Mouse (Mus musculus) embryo, embryonic 11.5 days (tissue): ENCODE data around the gene Cntn5.

ENCODE experiments used
- DNase-seq: peaks from one replicate; pipeline ENCODE4 v3.0.0-alpha.2; 2012; ENCODE audit warnings: low read depth, low spot score

Cntn5 gene

DNA sequence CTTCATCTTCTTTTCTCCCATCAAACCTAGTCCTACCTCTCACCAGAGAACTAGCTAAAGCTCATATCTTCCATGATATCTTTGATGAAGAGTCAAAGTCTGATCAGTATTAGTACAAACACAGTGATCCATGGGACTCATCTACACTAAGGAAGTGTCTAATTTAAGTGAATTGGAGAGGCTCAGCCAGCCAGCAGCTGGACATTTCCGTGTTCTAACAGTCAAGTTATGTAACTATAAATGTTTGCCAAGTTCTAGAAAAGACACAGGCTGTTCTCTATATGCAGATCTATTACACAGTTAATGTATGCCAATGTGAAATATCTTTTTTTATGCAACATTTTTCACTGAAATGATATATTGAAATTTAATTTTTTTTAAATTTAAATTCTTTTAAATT, 959.7 kb downstream of the Cntn5 start:
- DNase-seq: no peak

DNA sequence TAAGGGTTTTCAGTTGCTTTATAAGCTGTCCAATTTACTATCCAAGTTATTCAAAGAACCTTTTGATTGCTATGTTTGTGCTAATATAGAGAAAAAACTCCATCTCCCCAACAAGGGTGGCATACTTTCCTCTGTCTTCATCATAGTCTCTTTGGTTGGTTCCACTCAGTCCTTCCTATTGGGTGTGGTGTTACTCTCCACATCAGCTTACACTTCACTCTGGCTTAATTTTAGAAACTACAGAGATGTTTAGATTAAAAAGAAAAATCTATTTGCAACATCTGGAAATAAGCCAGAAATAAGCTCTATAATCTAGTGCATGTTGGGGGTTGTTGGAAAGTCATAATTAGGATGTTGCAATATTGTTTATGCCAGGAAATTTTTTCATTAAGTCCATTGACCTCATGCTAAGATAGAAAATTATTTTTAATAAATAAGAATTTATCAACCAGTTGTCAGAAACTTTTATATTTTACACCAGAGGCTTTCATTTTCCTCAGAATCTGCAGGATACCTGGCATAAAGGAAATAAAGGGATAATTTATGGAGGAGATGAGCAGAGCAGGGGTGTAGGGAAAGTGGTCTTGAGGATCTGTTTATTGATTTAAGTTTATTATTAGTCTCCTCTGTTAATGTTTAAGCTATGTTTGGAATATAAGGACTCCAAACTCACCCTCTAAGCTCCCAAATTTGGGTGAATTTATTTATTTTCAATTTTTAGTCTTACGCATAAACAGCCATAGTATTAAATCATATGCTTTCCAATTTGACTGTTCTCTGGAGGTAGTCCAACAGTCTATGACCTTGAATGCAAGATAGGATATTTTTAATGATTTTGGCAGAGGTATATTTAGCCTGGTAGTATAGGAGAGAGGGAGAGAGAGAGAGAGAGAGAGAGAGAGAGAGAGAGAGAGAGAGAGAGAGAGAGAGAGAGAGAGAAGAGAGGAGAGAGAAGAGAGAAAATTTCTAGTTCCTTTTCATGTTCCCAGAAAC, 966.8 kb downstream of the Cntn5 start:
- no peak for DNase-seq

DNA sequence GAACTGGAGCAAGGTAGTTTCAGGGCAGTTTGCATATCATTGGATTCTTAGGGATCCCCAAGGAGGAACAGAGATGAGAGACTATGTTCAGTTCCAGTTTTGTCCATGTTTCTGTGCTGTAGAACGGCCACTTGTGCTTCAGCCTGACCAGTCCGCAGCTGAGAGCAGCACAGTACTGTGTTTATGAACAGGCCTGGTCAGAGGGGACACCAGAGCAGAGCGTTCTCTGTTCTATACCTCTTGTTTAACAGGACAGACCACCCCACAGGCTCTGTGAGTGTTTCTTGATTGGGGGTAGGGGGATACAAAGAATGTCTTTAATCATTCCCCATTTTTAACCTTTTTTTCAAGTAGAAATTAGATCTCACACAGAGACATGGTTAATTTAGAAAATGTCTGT, 984.0 kb downstream of the Cntn5 start:
- DNase-seq: no peak

DNA sequence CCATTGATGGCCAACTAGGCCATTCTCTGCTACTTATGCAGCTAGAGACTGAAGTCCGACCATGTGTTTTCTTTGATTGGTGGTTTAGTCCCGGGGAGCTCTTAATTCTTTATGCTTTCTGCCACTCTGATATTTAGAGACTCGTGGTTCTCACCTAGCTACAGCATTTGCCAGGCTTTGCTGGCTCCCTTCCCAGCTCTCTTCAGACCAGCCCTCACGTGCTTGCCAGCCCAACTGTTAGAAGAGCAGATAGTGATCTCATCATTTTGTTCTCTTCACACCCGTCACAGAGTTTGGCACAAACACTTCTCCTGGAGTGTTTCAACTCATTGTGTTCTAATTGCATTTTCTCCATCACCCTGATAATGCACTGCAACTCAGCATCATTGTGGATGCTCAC, 1005.5 kb downstream of the Cntn5 start:
- no peak for DNase-seq

DNA sequence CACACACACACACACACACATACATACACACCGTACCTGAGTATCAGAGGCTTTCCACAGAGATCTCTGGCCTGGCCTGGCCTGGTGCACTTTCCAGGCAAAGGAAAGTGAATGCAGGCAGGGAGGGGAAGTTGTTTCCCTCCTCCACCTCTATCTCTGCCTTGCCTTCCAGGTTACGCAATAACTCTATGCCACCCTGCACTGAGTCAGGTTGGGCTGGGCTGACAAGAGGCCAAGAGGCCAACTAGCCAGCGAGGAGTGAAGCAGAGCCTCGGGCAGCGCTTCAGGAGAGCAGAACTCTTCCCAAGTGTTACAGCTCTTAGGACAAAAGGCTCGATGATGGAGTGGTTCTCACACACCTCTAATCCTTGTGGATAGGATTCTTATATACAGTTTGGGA, 1018.4 kb downstream of the Cntn5 start:
- no peak for DNase-seq

DNA sequence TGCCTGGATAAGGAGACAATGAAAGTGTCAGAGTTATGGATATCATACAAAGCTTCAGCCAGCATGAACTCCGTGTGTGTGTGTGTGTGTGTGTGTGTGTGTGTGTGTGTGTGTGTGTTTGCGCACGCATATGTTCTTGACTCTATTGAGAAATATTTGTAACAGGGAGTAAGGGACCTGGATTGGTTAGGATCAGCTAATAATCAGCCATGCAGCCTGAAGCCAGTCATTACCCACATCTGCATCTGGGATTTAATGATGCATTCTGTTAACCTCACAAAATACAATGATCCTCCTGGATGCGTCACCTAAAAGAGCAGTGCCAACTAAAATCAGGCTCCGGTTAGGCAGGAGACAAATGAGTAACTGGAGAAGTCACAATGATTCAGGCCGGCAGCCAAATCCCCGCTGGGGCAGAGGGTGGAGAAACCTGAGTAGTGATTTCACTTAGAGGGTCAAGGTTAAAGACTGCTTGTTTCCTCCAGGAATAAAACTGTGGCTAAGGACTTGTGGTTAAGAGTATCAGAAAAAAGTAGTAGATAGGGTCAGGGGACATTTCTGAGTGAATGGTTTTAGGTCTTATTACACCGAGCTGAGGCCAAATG, 1021.7 kb downstream of the Cntn5 start:
- DNase-seq: peak; percentile 9

DNA sequence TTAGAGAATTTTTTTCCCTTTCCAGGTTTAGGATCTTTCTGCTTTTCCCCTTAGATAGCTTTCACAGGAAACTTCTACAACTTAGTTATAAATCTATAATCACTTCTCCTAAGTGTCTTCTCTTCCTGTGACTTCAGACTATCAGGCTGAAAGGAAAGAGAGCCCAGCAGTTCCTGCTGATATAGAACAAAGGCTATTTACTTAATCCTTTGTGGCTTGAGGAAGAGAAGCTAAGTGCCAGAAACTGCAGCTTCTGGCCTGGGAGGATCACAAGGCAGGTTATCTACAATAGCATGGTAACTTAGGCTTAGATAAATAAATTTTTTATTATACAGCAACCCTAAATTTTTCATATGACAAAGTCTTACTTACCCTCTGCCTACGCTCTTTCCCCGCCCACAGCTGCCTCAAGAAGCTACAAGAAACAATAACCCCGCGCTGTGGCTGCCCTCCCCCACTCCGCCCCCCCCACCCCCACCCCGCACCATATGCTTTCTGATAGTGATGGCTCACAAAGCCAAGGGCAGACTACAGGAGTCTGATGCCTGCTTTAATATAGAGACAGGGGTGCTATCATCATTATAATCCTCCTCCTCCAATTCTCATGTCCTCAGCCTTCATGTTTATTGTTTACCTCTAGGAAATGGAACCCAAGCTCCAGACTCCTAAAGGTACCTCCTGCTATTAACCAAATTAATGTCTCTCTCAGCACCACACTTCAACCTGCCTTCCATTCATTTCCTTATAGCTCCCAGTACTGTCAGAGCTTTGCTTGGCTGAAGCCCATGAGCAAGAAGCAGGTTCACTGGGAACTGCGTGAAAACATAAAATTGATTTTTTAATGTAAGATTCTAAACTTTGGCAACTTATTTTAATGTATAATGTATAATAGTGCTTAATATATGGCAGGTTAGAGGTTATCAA, 1032.2 kb downstream of the Cntn5 start:
- DNase-seq: no peak

DNA sequence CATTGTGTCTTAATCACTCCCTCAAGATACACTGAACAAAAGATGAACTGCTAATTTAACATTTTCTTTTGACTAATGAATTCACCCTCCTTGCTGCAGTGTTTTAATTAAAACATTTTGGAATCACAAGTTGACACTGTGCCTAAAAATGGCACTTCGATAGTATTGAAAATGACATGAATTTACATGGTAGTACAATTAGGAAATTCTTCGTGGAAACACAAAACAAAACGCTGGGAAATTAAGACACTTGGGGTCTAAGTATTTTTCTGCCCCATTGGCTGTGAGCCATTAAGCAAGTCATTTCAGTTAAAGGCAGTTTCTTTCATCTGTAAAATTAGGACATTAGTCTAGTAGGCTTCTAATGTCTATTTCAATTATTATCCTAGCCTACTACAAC, 1043.9 kb downstream of the Cntn5 start:
- no peak for DNase-seq

DNA sequence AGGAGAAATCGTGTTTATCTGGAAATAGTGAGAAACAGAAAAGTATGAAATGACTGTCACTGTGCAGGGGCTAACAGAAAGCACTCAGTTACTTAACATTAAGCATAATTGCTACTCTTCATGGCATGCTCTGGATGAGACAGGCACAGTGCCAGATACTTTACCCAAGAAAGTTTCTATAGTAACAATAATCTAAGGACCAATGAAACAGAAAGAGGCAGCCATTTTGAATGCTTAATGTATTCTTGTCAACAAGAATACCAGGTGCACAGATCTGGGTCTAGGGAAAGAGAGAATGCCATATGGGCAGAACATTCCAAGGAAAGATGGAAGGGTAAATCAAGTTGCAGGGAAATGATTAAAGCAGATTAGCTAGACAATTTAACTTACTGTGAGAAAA, 1045.3 kb downstream of the Cntn5 start:
- no peak for DNase-seq

DNA sequence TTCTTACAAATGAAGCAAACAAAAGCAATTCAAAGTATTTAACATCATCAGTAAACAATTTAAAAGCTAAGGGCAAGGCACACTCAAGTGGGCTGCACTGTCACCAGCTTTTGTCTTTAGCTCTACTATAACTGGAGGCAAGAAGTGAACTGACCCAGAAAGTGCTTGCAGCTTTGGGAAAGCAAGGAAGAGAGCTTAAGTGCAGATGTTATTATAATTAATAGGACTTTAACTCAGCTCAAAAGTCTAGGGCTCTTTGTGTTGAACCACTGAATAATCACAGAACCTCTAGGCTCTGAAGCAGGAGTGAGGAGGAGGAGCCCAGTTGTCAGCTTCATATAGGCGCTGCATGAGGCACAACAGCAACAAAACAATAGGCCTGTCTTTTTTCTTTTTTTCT, 1049.8 kb downstream of the Cntn5 start:
- no peak for DNase-seq

DNA sequence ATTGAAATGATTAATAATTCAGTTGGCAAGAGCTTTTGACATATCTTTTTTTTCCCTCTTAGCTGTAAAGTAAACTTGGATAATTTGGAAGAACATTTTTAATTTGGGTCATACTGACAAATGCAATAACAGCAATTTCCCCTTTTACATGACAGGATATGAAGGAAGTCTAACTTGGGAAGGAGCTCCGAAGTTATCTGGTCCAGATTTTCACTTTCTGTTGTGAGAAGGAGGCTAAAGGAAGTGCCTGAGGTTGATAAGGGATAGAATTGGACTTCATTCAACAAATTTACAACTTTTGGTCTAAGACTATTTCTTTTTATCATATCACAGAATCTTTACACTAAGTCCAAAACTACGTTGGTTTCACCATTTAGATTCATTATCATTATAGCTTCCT, 1074.3 kb downstream of the Cntn5 start:
- no peak for DNase-seq

DNA sequence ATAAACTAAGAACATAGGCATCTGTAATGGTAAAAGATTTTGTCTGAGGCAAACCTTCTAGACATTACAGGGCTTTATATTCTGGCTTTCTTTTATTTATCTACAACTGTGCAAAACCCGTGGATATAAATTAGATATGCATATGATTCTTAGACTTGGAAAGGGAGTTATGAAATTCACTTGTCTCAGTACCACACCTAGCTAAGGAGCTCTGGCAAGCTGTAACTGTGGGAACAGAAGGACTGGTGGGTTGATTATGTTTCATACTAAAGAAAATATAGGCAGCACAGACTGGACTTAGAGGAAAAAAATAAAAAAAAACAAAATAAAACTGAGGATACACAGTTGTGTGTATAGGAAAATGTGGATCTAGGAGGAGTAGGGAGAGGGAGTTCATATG, 1084.6 kb downstream of the Cntn5 start:
- no peak for DNase-seq

DNA sequence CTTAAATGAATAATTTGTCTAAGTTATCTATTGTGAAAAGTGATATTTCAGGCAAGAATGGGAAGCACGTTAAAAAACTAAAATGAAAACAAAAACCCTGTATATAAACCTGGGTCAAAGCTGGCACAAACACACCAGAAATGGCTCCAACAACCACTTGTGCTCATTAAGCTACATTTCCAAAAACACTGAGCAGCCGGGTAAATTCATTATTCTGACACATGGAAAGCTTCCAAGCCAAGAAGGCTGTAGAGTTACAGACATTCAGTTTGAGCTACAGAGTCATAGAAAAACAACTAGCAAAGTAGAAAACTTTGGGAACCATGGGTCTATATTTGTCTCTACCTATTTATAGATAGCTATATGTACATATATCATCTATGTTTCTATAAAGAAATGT, 1087.1 kb downstream of the Cntn5 start:
- no peak for DNase-seq

DNA sequence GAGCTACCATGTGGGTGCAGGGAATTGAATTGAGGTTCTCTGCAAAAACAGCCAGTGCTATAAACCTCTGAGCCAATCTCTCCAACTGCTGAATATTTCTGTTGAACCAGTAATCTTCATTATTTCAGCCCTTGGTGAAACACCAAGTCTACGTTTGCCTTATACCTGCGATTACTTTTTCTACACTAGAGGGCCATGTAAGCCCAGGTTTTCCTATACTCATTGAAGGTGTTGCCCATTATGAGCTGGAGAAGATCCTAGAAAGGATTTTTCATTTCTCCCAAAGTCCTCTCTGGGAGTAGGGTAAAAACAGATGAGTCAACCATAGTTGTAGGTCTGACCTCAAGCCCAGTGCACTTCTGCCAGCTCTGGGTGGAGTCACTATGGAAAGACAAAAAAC, 1105.0 kb downstream of the Cntn5 start:
- no peak for DNase-seq

DNA sequence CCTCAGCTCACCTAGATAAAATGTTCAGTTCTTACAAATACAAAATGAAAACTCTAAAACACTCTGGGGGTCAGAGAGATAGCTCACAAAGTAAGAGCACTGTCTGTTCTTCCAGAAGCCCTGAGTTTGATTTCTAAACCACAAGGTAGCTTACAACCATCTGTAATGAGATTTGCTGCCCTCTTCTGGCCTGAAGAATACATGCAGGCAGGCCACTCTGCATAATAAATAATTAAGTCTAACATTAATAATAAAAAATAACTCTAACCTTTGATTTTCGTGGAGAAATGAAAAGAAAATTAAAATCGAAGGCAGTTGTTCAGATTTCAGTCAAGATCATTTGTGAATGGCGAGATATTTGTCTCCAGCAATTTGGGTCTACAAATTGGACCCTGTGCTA, 1120.9 kb downstream of the Cntn5 start:
- DNase-seq: no peak

DNA sequence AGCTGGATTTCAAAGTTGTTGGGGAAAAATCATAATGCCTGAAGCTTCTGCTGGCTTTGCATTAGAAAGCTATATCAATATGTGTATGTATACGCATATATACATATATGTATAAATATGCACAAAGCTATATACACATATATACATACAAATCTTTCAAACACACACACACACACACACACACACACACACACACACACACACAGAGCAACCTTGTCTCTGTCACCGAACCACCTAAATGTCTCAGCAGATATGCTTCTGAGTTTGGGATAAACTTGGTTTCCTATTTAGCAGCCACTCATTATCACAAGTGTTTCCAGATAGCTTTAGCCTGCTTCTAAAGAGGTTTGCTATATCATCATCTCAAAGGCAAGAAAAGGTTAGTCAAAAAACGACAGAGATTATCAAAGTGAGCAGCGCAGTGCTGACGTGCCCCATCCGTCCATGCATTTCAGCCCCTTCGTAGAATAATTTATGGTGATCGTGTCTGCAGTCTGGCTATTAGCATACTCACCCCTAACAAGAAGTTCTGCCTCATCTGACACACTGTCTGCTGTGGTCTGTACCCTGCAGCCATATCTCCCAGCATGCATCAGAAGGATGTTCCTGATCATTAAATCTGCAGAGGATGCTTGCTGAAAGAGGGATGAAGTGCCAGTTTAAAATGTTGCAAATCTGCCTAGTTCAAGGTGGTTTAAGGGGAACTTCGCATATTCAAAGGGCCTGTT, 1123.3 kb downstream of the Cntn5 start:
- DNase-seq: no peak

DNA sequence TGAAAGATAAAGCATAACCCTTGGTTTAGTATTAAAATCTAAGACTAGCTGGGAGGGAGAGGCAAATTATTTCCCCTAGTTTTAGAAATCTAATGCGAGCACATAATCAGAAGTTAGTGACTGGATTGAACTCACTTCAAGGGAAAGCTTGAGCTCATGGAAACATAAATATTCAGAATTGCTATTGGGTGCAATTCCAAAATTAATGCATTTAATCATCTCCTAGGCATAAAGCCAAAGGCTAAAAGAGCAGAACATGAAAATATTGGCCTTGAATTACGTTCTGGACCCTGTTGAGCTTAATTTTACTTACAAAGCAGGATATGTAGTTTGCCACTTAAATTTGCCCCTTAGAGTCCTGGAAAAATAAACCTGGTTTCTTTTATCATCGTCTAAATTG, 1124.9 kb downstream of the Cntn5 start:
- no peak for DNase-seq

DNA sequence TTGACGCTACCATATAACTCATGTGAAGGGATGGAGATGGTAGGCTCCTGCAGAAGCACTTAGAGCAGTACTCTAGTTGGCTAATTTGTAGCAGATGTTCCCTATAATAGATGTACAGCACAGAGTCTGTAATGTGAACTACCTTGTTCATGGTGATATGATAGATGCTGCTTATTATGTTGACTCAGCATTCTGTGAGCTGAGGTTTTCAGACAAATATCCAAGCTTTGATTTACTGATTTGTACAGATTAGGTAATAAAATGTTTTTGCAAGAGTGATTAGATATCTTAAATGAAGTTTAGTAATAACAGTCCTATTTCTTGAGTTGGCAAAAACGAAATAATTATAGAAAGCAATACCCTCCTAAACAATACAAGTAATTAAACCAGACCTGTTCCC, 1133.8 kb downstream of the Cntn5 start:
- DNase-seq: no peak

DNA sequence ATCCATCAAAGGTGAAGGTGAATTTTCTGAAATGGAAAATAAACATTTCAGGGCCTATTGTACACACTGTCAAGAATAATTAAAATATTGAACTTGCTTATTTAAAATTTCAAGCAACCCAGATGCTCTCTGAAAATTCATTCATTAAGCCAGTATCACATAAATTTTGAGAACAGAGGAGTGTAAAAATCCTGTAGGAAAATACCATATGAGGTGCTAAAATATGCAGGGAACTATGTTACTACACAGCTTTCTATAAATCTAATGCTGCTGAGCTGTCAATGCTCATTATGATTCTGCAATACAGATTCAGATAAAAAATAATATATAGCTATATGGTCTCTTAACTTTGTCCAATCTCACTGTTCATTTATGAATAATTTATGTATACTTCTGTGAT, 1134.9 kb downstream of the Cntn5 start:
- DNase-seq: no peak

DNA sequence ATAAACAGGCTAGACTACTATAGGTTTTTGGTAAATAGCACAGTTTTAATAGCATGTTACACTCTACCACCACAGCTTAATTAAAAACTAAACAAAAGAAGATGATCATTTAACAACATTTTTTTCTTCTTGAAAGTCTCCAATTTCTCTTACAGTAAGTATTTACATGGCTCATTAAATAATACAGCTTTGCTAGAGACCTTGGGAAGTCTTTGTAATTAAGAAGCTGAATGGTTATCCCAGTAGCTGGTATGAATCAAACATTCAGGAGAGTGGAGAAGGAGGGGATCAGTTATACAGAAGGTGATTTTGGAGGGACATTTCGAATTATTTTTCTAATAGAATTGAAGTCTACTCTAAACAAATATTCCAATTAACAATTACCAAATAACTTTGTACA, 1186.4 kb downstream of the Cntn5 start:
- no peak for DNase-seq

DNA sequence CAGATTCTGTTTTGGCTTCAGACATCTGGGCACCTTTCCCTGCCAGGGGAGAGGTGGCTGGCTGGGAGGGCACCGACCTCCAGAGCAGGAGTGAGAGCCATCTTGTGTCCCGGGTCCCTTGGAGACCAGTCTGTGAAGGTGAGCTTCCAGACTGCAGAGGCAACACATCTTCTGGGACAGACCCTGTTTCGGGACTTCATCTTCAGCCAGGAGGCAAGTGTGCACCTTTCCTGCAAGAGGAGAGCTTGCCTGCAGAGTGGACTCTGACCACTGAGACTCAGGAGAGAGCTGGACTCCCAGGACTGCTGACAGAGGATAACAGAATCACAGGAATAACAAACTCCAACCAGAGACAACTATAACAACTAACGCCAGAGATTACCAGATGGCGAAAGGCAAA, 1195.9 kb downstream of the Cntn5 start:
- DNase-seq: no peak

DNA sequence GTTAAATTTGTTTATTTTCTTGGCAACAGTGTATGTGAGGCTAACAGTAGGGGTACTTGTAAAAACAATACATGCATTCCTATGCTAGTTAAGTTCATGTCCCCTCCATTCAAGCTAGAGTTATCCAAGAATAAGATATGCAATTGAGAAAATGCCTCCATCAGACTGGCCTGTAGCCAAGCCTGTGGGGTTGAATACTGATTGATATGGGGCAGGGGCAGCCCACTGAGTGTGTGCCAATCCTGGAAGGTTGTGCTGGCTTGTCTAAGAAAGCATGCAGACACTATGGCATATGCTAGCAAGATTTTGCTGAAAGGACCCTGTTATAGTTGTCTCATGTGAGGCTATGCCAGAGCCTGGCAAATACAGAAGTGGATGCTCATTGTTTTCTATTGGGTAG, 1196.8 kb downstream of the Cntn5 start:
- DNase-seq: no peak
